Mouse (Mus musculus) lung, adult 2 months (tissue): ENCODE data around the gene Hectd1. TPM values are rescaled to one million over a fixed set of nuclear protein-coding genes. Genes with fewer than 3 reads are reported as not detected.

Experiments used
- DNase-seq: peaks from one replicate; pipeline ENCODE4 v3.0.0; 2022
- H3K4me1 ChIP-seq: fragments of 200-500 bp; 2 replicates; pipeline ENCODE4 v1.6.1; 2011; ENCODE audit warnings: low read length; ENCODE audit not compliant: control insufficient read depth, insufficient read depth
- H3K4me3 ChIP-seq: fragments of 200-500 bp; replicated peaks from 2 replicates; pipeline ENCODE3; 2011; ENCODE audit warnings: low read depth, mild to moderate bottlenecking, control low read depth, low read length; ENCODE audit errors: extremely low read depth
- CTCF ChIP-seq: fragments of 200-500 bp; IDR thresholded peaks from 2 replicates; pipeline ENCODE4 v1.5.1; 2011; ENCODE audit warnings: mild to moderate bottlenecking, low read length, control low read depth; ENCODE audit not compliant: insufficient read depth
- POLR2A ChIP-seq: fragments of 200-500 bp; IDR thresholded peaks from 2 replicates; pipeline ENCODE4 v1.6.1; 2011; ENCODE audit warnings: low read depth, mild to moderate bottlenecking, control low read depth, low read length, borderline replicate concordance; ENCODE audit errors: extremely low read depth
- WGBS: fragments of 180-500 bp; shearing (Covaris S2); methylation state at CpG from one replicate; pipeline ENCODE4 v1.1.7; 2018; 5-methylcytosine and 5-hydroxymethylcytosine counted together
- polyA plus RNA-seq: library from polyadenylated mRNA; depleted of rRNA; stranded (reverse); fragments of >200 nt; gene quantifications from 2 replicates; pipeline ENCODE4 v1.2.3, GENCODE M21; 2012

The Hectd1 gene
- polyA plus RNA-seq, 1 experiment = 19.9 TPM

DNA sequence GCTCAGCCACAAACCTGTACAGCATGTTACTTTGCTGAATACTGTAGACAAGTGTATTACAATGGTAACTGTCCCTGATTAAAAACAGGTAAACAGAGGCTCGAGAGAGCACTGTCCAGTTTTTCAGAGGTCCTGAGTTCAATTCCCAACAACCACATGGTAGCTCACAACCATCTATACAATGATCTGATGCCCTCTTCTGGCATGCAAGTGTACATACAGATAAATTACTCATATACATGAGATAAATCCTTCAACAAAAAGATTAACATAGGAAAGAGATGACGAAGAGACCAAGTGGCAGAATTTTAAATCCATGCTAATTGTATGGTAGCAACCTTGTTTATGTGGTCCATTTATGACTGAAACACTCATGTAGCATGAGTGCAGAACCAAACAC is 82.0 kb downstream of the Hectd1 start:
- 85% methylated on average over 2 of the region's 2 CpGs for WGBS
- no peak for TF ChIP-seq CTCF
- no peak for TF ChIP-seq POLR2A
- no peaks in the 10 kb centered on the region for H3K4me1 ChIP-seq
- no peak overlapping the region for H3K4me3 ChIP-seq
- no peak for DNase-seq

- H3K4me1 ChIP-seq = no peaks in the 10 kb centered on the region
- DNase-seq = no peak
- WGBS = 70% methylated on average over 6 of the region's 6 CpGs
Measured at GRCm38 (mm10) chr12:51744957-51745356, 84.4 kb downstream of the Hectd1 start.

DNA sequence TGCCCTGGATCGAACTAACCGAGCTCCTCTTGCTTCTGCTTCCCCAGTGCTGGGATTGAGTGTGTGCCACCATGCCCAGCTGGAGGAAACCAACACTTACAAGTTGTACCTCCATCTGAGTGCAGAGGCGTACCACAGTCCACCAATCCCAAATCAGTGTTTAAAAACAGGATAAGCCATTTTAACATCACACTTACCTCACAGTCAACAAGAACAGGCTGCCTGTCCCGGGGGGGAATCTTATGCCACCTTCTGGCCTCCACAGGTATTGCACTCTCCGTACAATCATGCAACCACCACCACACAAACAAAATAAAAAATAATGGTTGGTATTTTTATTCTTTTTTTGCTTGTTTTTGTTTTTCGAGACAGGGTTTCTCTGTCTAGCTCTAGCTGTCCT is 87.6 kb downstream of the Hectd1 start:
- WGBS = 81% methylated on average over 6 of the region's 6 CpGs
- Histone ChIP-seq H3K4me1 (no peaks in the 10 kb centered on the region), H3K4me3 (no peak overlapping the region)
- TF ChIP-seq POLR2A = no peak
- peak; percentile 61 for TF ChIP-seq CTCF
- DNase-seq = no peak

More at GRCm38 (mm10) chr12:51744957-51745356, 84.4 kb downstream of the Hectd1 start:
- H3K4me3 ChIP-seq = no peak overlapping the region
- TF ChIP-seq CTCF (no peak), POLR2A (no peak)

- H3K4me3 ChIP-seq = no peak overlapping the region
- DNase-seq = no peak
- no peaks in the 10 kb centered on the region for H3K4me1 ChIP-seq
- 46% methylated on average over 1 of the region's 1 CpGs for WGBS
- TF ChIP-seq POLR2A (no peak), CTCF (no peak)
Measured at GRCm38 (mm10) chr12:51736807-51737206, 92.5 kb downstream of the Hectd1 start.

GRCm38 (mm10) chr12:51736381-51736780 is 93.0 kb downstream of the Hectd1 start:
- Histone ChIP-seq H3K4me1 (no peaks in the 10 kb centered on the region), H3K4me3 (no peak overlapping the region)
- TF ChIP-seq POLR2A = no peak
- TF ChIP-seq CTCF = no peak
- DNase-seq = no peak
- 75% methylated on average over 3 of the region's 3 CpGs for WGBS

GRCm38 (mm10) chr12:51735840-51736271 is 93.5 kb downstream of the Hectd1 start:
- no peak for DNase-seq
- WGBS = 46% methylated on average over 7 of the region's 7 CpGs
- TF ChIP-seq POLR2A = no peak
- Histone ChIP-seq H3K4me1 (no peaks in the 10 kb centered on the region), H3K4me3 (no peak overlapping the region)

DNA sequence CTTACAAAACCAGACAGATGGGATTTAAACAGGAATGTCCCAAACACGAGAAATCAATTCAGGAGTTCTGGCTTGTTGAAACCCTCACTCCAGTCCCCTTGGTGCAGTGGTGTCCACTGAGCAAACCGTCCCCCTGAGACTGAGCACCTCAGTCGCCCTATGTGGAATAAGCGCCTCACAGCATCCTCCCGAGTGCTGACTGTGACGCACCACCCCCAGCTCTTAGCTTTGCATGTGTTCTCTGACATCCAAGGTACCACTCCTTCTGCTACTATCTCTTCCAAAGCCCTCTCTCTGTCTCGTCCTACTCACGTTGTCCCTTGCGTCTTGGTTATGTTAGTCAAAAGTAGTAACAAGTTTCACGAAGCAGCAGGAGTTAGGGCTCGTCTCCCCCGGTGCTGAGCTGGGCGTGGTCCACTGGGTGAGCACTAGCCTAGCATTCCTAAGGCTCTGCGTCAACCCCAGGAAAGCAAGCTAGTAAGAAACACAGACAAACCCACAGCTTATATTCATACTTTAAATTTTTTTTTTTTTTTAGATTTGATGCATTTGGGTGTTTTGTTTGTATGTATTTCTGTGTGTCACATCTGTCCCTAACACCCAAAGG is 94.6 kb downstream of the Hectd1 start:
- no peak for TF ChIP-seq POLR2A
- TF ChIP-seq CTCF = no peak
- WGBS = 53% methylated on average over 14 of the region's 14 CpGs
- Histone ChIP-seq H3K4me1 (no peaks in the 10 kb centered on the region; the same call in 1 of the 2 replicates), H3K4me3 (peak overlapping the region; percentile 55)
- peak; percentile 25 for DNase-seq

GRCm38 (mm10) chr12:51729827-51730226 is 99.5 kb downstream of the Hectd1 start:
- no peak for TF ChIP-seq CTCF
- no peak for TF ChIP-seq POLR2A
- Histone ChIP-seq H3K4me3 (no peak overlapping the region), H3K4me1 (no peaks in the 10 kb centered on the region; the same call in 1 of the 2 replicates)
- no peak for DNase-seq
- WGBS = 96% methylated on average over 9 of the region's 9 CpGs

DNA sequence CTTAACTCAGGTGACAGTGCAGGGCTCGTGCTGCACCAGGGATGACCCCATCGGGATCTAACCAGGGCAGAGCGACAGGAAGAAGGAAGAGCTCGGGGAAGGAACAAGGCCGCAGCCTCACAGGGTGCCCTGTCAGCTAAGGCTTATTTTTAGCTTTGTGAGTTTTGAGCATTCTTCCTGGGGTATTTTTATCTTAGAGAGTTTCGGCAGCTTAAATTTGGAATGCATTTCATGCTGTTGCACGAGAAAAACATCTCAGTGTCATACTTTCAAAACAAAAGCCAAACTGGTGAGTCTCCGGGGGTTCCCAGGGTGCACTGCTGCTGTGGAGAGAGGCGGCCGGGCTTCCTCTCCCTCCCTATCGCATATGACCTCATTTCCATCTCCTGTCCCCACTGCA is 100.3 kb downstream of the Hectd1 start:
- Histone ChIP-seq H3K4me1 (no peaks in the 10 kb centered on the region; the same call in 1 of the 2 replicates), H3K4me3 (no peak overlapping the region)
- no peak for TF ChIP-seq POLR2A
- no peak for TF ChIP-seq CTCF
- DNase-seq = no peak
- 28% methylated on average over 11 of the region's 11 CpGs for WGBS

DNA sequence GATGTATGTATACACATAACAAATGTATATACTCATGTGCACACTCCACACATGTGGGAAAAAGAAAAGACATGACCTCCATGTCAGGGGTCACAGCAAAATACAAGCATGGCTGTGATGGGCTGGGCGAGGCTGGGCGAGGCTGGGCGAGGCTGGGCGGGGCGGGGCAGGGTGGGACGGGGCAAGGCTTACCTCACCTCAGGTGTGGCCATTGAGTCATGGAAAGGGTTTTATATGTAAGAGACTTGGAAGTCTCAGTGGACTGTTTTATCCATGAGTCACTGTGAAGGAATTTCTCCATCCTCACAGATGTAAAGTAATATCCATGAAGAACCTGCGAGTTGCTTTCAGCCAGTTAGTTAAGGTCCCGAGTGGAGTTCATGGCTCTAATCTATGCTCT is 107.5 kb downstream of the Hectd1 start:
- DNase-seq = no peak
- WGBS = 87% methylated on average over 8 of the region's 8 CpGs
- TF ChIP-seq POLR2A = no peak
- no peak for TF ChIP-seq CTCF

GRCm38 (mm10) chr12:51718617-51719016 is 110.7 kb downstream of the Hectd1 start:
- no peak overlapping the region for H3K4me3 ChIP-seq
- DNase-seq = no peak
- H3K4me1 ChIP-seq = no peaks in the 10 kb centered on the region
- WGBS = 78% methylated on average over 6 of the region's 6 CpGs
- TF ChIP-seq CTCF (no peak), POLR2A (no peak)

More for the DNA sequence above, 107.5 kb downstream of the Hectd1 start:
- Histone ChIP-seq H3K4me3 (no peak overlapping the region), H3K4me1 (no peaks in the 10 kb centered on the region)
